Mouse (Mus musculus) heart, postnatal 14 days (tissue): ENCODE measurements at regions not wholly inside any gene's neighbourhood (a gene's known extent, or its start where the extent isn't known, plus 50 kb on each side); places are given as distances from the start of the nearest gene placed in this dataset.
"Not testable (repeated sequence)": the region's sequence is repeated elsewhere in the genome, so short reads cannot be mapped to it uniquely, and the experiment has no call there.

Source experiments
- DNase-seq, 2 experiments: peaks; one replicate each; pipeline ENCODE4 v3.0.0; 2021 to 2022
- intact Hi-C: fragments of 180-260 bp; cut with DNase I; formaldehyde crosslinking; loops from one replicate; pipeline ENCODE4 v1.15.1; 2025

- DNase-seq, result peak in 1 of 2 experiments; percentile 5
- intact Hi-C loops, result not testable (repeated sequence)
Measured at GRCm38 (mm10) chrX:24169992-24170391, 211.3 kb upstream of the Gm4985 start.

GRCm38 (mm10) chrX:24161654-24162053 lies 202.9 kb upstream of the Gm4985 start:
- DNase-seq, result peak in 1 of 2 experiments; percentile 22
- intact Hi-C loops, result not testable (repeated sequence)

GRCm38 (mm10) chrX:24153277-24153873 lies 194.6 kb upstream of the Gm4985 start:
- intact Hi-C loops, DNase-seq: not testable (repeated sequence)
